Mouse (Mus musculus): ENCODE results near the gene Cadm1.

Gene Cadm1

DNA sequence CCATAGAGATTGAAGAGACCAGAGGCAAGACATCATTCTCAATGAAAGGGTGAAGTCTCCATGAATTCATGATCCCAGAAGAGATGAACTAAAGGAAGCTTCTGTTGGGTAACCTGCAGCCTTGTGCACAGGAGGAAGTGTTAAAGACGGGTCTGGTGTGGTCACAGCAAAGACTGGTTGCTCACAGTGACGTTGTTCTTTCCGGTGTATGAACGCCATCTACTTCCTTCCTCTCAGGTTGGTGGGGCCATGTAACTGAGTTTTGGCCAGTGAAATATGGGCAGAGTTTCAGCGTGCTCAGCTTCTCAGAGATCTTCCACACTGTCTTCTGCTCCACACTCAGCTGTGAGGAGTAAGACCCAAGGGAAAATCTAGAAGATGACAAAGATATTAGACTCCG, 363.0 kb downstream of the Cadm1 start:
- no peak for DNase-seq

DNA sequence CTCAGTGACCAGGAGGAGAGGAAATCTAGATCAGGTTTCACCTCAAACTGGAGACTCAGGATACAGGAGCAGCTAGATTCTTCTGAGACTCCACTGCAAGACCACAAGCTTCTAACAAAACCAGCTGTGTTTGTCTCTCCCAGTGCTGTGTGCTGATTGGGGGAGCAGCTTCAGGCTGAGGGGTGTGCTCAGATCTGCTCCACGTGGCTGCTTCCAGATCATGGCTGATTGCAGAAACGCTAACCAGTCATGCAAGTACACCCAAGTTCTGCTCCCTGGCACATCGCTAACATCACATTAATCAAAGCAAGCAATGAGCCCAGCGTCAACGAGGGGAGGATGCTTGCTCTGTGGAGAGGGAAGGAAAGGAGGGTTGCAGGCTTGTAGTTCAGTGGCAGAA, 364.1 kb downstream of the Cadm1 start:
- DNase-seq: no peak

DNA sequence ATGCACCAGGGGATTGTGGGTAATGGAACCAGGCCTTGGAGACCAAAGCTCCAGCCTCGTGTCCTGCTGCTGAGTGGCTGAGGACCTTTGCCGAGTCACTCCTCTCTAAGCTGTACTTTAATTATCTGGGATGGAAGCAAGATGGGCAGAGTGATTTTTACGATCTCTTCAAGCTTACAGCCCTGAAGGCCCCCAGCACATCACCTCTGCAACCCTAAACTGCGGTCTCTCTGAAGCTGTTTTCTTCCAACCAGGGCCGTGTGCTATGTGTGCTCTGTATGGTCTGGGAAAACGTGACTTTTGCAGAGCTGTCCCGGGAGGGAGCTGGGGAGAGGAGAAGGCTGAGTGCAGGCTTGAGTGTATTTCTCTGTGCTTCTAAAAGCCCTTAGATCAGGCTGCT, 364.7 kb downstream of the Cadm1 start:
- no peak for DNase-seq

DNA sequence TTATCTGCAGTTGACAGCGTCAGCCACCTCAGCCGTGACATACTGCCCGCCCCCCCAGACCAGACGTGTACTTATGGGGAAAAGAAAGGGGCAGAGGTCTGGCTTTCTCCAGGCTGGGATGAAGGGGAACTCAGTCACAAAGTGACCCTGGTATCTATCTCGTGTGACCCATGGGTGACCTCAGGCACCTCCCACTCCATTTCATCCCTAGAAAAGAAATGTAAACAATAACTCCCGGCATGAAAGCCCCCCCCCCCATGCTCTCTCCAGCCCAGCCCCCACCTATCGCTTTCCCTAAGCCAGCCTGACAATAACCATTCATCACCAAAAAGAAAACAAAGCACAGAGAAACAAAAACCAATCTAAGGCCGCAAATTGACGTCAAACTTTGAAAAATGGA, 365.1 kb downstream of the Cadm1 start:
- DNase-seq: no peak

DNA sequence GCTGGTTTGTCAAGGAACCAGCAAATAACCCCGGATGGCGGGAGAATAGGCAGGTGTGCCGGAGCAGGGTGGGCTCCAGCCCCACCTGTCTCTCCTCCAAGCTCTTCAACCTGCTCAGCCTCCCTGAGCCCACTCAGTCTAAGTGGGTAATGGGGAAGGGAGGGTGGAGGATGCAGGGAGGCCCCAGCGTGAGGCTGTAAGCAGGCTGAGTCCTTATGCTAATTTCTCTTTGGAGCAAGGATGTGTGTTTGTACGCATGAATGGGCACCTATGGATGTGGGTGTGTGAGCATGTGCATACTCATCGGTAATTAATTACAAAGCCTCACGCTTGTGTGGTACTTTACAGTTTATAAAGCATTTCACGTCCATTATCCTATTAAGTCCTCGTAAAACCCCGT, 370.8 kb downstream of the Cadm1 start:
- no peak for DNase-seq

DNA sequence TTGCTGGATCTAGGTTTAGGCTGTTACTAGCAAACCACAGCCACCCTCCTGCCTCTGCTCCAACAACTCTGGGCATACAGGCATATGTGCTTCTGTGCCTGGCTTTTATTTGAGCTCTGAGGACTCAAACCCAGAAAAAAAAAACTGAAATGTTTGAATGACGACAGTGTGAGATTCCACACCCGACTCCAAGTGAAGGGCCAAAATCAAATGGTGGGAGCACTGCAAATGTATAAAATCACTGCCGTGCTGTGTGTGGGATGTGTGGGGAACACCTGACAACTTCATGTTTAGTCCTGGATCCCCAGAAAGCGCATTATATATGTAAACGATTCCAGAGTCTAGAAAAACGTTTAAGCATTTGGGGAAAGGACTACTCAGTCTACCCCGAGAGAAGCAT, 373.7 kb downstream of the Cadm1 start:
- DNase-seq: no peak

DNA sequence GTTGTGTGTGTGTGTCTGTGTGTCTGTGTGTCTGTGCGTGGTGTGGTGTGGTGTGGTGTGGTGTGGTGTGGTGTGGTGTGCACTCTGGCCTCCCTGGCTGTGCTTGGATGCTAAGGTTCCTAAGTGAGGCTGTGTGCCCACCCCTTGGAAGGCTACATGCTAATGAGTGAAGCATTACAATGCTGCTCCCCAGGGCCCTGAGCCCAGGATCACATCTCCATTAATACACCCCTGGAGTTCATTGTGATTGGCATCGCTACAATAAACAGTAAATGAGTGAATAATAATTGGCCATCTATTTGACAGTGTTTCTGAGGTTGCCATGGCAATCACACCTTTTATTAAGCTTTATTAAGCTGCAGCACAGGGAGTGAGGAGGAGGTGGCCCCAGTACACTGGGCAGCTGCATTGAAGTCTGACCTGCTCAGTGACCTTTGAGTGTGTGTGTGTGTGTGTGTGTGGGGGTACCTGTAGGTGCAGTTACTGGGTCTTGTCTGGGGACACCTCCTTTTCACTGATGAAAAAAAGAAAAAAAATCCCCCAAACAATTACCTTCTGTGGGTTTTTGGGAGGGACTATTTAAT, 374.5 kb downstream of the Cadm1 start:
- DNase-seq: no peak

DNA sequence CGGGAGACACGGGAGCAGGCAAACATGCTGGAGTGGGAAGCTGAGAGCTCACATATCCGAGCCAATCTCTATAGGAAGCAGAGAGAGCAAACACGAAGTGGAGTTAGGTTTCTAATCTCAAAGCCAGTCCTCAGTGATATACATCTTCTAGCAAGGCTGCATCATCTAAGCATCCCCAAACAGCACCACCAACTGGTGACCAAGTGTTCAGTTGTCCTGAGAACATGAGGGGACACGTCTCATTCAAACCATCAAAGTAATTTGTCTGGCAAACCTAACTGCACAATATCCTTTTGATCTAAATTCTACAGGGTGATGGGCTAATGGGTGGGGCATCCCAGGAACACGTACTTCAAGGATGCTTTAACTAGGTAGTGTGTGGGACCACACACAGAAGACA, 376.5 kb downstream of the Cadm1 start:
- no peak for DNase-seq
